Mouse (Mus musculus) midbrain, postnatal 0 days (tissue): ENCODE measurements around the gene Gm960. TPM values are rescaled to one million over a fixed set of nuclear protein-coding genes. Genes with fewer than 3 reads are reported as not detected.
A peak's percentile ranks its signal among the peaks of the same experiment; 100 is the strongest.
"Not testable (repeated sequence)": the region's sequence is repeated elsewhere in the genome, so short reads cannot be mapped to it uniquely, and the experiment has no call there.

Experiments used
- ATAC-seq: fragments of 200-750 bp; cut with Nextera tagmentation; 2 replicates; pipeline ENCODE4 v1.8.0; 2017; ENCODE audit warnings: moderate number of reproducible peaks, mild to moderate bottlenecking, moderate TSS enrichment, moderate library complexity; ENCODE audit not compliant: low FRiP score
- DNase-seq: peaks from one replicate; pipeline ENCODE4 v3.0.0-alpha.2; 2015; ENCODE audit warnings: low spot score
- H3K27ac ChIP-seq: fragments of 300-500 bp; sonication (generic); 2 replicates; pipeline ENCODE4 v1.5.1; 2014; ENCODE audit warnings: low read depth, mild to moderate bottlenecking, low read length, mixed read lengths
- H3K27me3 ChIP-seq: fragments of 300-500 bp; sonication (generic); 2 replicates; pipeline ENCODE4 v1.6.1; 2014; ENCODE audit warnings: low read length, control low read depth, mixed read lengths; ENCODE audit not compliant: insufficient read depth
- H3K36me3 ChIP-seq: fragments of 300-500 bp; sonication (generic); 2 replicates; pipeline ENCODE4 v1.6.1; 2014; ENCODE audit warnings: low read length, control low read depth, mixed read lengths; ENCODE audit not compliant: insufficient read depth
- H3K4me1 ChIP-seq: fragments of 300-500 bp; sonication (generic); 2 replicates; pipeline ENCODE4 v1.6.1; 2014; ENCODE audit warnings: mild to moderate bottlenecking, control low read depth, antibody characterized with exemption, low read length, mixed read lengths; ENCODE audit not compliant: insufficient read depth
- H3K4me2 ChIP-seq: fragments of 300-500 bp; sonication (generic); 2 replicates; pipeline ENCODE4 v1.6.1; 2014; ENCODE audit warnings: low read depth, mild to moderate bottlenecking, low read length, mixed read lengths; ENCODE audit not compliant: poor library complexity, severe bottlenecking
- H3K4me3 ChIP-seq: fragments of 300-500 bp; sonication (generic); 2 replicates; pipeline ENCODE4 v1.5.1; 2014; ENCODE audit warnings: low read depth, mild to moderate bottlenecking, low read length, moderate library complexity
- H3K9ac ChIP-seq: fragments of 300-500 bp; sonication (generic); replicated peaks from 2 replicates; pipeline ENCODE4 v1.6.1; 2014; ENCODE audit warnings: mild to moderate bottlenecking, low read length, moderate library complexity, mixed read lengths; ENCODE audit not compliant: poor library complexity, severe bottlenecking
- H3K9me3 ChIP-seq: fragments of 300-500 bp; sonication (generic); 2 replicates; pipeline ENCODE4 v1.6.1; 2016; ENCODE audit warnings: low read length, control low read depth
- CTCF ChIP-seq: IDR thresholded peaks from 2 replicates; pipeline ENCODE4 v1.5.1; 2016; ENCODE audit warnings: antibody characterized with exemption, mild to moderate bottlenecking
- WGBS: fragments of 180-500 bp; shearing (Covaris S2); extraction: QIAGEN DNeasy Blood & Tissue Kit; methylation state at CpG from one replicate; pipeline ENCODE4 v1.1.7; 2014; 5-methylcytosine and 5-hydroxymethylcytosine counted together
- polyA plus RNA-seq: library from polyadenylated mRNA; unstranded; fragments of >200 nt; fragmentation: Nextera tagmentation; extraction: Ambion mirVana; gene quantifications from 2 replicates; pipeline ENCODE4 v1.2.1, GENCODE M21; 2015
- total RNA-seq: library from RNA; depleted of rRNA; stranded (reverse); fragments of >200 nt; gene quantifications from 2 replicates; pipeline ENCODE4 v1.2.3, GENCODE M21; 2014

Gene Gm960
- total and polyA plus RNA-seq, 2 experiments from 2014 or later = 0.99 to 5.9 TPM

DNA sequence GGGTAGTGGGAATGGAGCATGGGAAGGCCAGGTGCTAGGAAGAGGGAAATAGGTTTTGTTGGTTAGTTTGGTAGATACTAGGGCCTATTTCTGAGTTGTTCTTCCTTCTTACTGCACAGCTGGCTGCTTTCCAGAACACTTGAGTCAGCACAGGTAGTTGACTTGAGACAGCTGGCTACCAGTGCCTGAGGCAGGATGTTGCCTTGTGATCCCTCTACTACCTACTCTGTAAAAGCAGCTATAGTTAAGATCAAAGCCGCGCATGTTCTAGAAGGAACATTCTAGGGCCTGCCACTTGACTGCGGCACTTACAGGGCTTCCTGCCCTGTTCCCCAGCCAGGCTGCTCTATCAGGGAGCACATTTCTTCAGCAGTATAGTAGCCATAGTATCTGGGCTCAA is 108.4 kb downstream of the Gm960 start:
- Histone ChIP-seq H3K27ac (no peak overlapping the region), H3K4me2 (no peak overlapping the region), H3K4me3 (no peak overlapping the region), H3K9ac (no peak overlapping the region), H3K4me1 (no peaks in the 10 kb centered on the region), H3K36me3 (no peaks in the 10 kb centered on the region), H3K9me3 (no peaks in the 10 kb centered on the region), H3K27me3 (no peaks in the 10 kb centered on the region)
- no peak for TF ChIP-seq CTCF
- ATAC-seq (no peak), DNase-seq (no peak)
- 91% methylated on average over 3 of the region's 3 CpGs for WGBS

DNA sequence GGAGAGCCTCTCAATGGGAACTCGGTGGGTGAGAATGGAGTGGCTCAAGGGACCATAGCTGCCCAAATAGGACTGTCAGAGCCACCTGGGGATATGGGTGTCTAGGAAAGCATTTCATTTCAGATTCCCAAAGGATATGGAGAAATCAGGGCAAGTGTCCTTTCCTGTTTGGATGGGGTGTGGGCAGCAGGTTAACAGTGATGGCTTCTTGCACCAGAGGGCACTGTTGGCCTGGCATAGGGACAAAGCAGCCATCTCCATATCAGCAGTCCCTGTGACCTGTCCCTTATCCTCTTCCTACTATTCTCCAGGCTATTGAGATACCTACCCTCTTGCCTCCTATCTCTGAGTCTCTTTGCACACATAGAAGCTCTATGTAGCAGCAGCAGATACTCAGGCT is 109.4 kb downstream of the Gm960 start:
- no peak overlapping the region for H3K27ac ChIP-seq
- DNase-seq = no peak
- H3K9ac ChIP-seq = no peak overlapping the region
- peak; percentile 35 for TF ChIP-seq CTCF
- WGBS = 72% methylated on average over 1 of the region's 1 CpGs
- H3K4me1 ChIP-seq = no peaks in the 10 kb centered on the region
- no peaks in the 10 kb centered on the region for H3K27me3 ChIP-seq
- H3K36me3 ChIP-seq = no peaks in the 10 kb centered on the region
- no peaks in the 10 kb centered on the region for H3K9me3 ChIP-seq
- no peak for ATAC-seq
- H3K4me2 ChIP-seq = no peak overlapping the region
- no peak overlapping the region for H3K4me3 ChIP-seq

DNA sequence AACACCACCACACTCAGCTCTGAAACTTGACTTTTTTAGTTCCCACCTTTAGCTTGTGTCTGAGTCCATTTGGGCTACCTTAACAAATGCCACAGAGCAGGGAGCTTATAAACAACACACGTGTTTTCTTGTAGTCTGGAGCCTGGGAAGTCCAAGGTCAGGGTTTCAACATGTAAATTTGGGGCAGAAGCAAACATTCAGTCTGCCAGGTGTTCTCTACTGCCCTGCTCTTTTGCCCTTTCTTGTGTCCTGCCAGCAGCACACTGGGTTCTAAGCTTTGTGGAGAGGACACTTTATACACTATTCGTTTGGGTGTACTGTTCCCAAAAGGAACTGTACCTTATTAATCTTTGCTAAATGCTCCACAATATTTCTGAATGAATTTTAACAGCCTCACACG is 110.0 kb downstream of the Gm960 start:
- Histone ChIP-seq H3K27me3 (no peaks in the 10 kb centered on the region), H3K4me3 (no peak overlapping the region), H3K36me3 (no peaks in the 10 kb centered on the region), H3K4me2 (no peak overlapping the region), H3K9ac (no peak overlapping the region), H3K9me3 (no peaks in the 10 kb centered on the region), H3K27ac (no peak overlapping the region), H3K4me1 (no peaks in the 10 kb centered on the region)
- WGBS = 73% methylated on average over 3 of the region's 3 CpGs
- DNase-seq (no peak), ATAC-seq (no peak)
- no peak for TF ChIP-seq CTCF

DNA sequence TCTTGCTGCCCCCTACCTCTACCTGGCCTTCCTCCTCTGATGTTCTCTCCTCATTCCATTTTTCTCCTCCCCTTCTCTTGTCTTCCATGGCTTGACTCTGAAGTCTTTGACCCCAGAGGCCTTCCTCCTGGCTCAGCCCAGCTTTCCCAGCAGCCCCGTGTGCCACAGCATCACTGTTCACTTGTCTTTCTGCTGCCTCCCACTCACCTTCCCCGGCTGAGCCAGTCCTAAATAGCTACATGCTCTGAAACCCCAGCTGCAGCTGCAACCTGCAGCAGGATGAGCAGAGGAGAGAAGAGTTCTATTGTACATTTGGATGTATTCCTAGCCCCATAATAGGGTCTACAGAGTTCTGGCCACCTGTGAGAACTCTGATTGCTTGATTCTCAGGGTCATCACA is 111.0 kb downstream of the Gm960 start:
- no peak for TF ChIP-seq CTCF
- ATAC-seq (no peak), DNase-seq (no peak)
- no peaks in the 10 kb centered on the region for H3K4me1 ChIP-seq
- H3K4me3 ChIP-seq = no peak overlapping the region
- WGBS = 60% methylated on average over 2 of the region's 2 CpGs
- H3K36me3 ChIP-seq = no peaks in the 10 kb centered on the region
- H3K9ac ChIP-seq = no peak overlapping the region
- no peaks in the 10 kb centered on the region for H3K27me3 ChIP-seq
- no peaks in the 10 kb centered on the region for H3K9me3 ChIP-seq
- no peak overlapping the region for H3K27ac ChIP-seq
- no peak overlapping the region for H3K4me2 ChIP-seq

DNA sequence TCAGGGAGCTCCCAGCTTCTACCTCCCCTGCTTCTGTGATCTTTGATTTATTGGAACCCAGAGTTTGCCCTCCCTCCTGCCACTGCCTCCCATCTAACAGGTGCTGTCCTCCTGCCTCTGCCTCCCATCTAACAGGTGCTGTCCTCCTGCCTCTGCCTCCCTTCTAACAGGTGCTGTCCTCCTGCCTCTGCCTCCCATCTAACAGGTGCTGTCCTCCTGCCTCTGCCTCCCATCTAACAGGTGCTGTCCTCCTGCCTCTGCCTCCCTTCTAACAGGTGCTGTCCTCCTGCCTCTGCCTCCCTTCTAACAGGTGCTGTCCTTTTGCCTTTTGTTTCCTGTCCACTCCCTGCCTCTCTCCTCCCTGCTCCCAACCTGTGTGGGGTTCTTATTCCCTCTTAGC is 111.7 kb downstream of the Gm960 start:
- not testable (repeated sequence) for H3K4me3 ChIP-seq, H3K27me3 ChIP-seq, DNase-seq, H3K27ac ChIP-seq, H3K36me3 ChIP-seq, H3K9me3 ChIP-seq, ATAC-seq, H3K4me1 ChIP-seq, H3K9ac ChIP-seq, H3K4me2 ChIP-seq

DNA sequence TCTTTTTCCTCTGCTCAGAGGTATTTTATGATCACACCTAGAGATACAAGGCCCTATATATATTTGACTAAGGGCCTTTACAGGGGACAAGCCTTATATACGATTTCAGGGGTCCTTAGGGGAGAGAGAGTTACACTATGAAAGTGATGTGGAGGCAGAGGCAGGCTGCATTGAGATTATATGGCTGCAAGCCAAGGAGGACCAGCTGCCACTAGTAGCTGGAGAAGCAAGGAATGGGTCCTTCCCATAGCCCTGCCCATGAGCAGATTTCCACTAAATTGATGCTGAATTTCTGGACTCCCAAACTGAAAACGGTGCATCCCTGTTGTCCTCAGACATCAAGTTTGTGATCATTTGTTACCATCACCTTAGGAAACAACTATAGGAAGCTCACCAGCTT is 114.6 kb downstream of the Gm960 start:
- no peak for TF ChIP-seq CTCF
- no peaks in the 10 kb centered on the region for H3K4me1 ChIP-seq
- no peak overlapping the region for H3K27ac ChIP-seq
- H3K4me2 ChIP-seq = no peak overlapping the region
- no peak for DNase-seq
- H3K4me3 ChIP-seq = no peak overlapping the region
- H3K9me3 ChIP-seq = no peaks in the 10 kb centered on the region
- no peaks in the 10 kb centered on the region for H3K36me3 ChIP-seq
- no peak overlapping the region for H3K9ac ChIP-seq
- no peaks in the 10 kb centered on the region for H3K27me3 ChIP-seq
- no peak for ATAC-seq
- WGBS = 67% methylated on average over 2 of the region's 2 CpGs

DNA sequence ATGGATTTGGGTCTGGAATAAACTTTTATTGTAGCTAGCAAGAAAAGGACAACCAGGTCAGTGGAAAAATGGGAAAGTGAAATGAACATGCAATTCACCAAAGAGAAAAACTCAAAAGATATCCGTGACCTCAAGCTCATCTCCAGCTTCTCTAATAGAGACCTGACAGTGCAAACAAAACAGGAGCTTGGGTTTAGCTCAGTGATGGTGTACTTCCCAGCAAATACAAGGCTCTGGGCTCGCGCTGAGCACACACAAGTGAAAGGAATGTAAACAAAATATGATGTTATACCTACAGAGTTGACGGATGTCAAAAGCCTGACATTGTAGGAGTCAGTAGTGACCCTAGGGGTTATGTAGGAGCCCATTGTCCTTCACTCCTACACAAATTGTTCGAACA is 119.2 kb downstream of the Gm960 start:
- DNase-seq (no peak), ATAC-seq (no peak)
- 85% methylated on average over 5 of the region's 5 CpGs for WGBS
- Histone ChIP-seq H3K9me3 (no peaks in the 10 kb centered on the region), H3K4me1 (no peaks in the 10 kb centered on the region), H3K27me3 (no peaks in the 10 kb centered on the region), H3K36me3 (no peaks in the 10 kb centered on the region), H3K9ac (no peak overlapping the region), H3K27ac (no peak overlapping the region), H3K4me2 (no peak overlapping the region), H3K4me3 (no peak overlapping the region)
- TF ChIP-seq CTCF = no peak
